Mouse (Mus musculus): ENCODE data around the gene Hdac1.

DNA sequence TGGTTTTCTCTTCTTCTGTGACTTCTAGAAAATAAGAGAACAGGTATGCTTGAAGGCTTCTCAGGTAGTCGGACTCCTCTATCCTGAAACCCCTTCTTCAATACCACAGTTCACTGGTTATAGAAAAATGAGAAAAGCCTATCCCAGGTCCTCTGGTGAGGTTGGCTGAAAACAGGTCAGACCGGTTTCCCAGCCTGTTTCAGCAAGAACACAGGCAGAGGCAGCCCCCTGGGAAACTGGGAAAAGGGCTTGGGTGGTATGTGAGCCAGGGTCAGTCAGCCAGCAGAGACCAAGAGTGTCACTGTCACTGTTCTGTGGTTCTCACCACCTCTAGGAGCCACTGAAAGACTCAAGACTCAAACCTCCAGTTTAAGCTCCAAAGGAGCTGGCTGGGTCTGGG lies 25.6 kb downstream of the Hdac1 start:
- TF ChIP-seq POLR2A (IDR thresholded peaks at IDR 0.05; ENCODE audit: low read depth, low read length) (no peak), CTCF (IDR thresholded peaks at IDR 0.05; ENCODE audit: extremely low read depth, insufficient read depth, insufficient read length, insufficient replicate concordance) (no peak)
